Mouse (Mus musculus): Measurements from ENCODE around the gene Rpl7a. TPM values are rescaled to one million over a fixed set of nuclear protein-coding genes. Genes with fewer than 3 reads are reported as not detected.

Gene Rpl7a
- polyA plus RNA-seq (2017; shearing (Covaris generic)): 363 TPM

DNA sequence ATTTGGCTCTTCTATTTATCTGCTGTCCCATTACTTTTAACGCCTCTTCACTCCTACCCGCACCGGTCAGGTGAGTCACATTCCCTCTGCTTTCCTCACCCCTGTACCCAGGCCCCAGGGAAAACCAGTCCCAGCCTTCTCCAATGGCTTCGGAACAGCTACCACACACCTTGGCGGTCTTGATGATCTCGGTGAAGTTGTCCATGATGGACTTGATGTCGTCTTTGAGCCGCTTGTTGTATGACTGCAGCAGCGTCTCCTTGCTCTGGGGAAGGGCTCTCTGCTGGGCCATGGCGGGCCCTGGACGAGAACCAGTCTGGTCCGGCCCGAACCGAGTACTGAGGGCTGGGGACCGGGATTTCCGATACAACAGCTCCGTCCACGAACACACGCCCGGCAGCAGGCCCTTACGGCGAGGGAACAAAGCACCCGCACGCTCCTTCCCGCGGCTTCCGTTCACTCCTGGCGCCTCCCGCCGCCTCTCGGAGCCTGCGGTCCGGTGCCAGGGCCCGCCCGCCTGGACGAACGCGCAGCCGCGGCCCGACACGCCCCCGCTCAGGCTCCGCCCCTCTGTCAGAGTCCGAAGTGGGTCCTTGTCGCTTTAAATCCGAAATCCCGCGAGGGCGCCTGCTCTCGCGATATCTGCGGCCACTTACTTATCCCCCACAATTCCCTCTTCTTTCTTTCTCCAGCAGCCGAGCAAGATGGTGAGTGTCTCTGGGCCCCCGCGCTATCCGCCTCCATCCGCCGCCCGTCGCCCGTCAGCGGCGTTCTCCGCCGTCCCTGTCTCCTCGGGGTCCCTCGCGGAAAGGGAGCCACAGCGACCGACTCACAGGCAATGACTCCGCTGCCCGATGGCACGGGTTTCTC is at the start of gene Rpl7a, which contains the start of gene Med22:
TSS of gene Rpl7a (plus strand) at position 641 of the 870 bp plus-strand sequence.
TSS of gene Med22 (minus strand) at position 554 of the 870 bp plus-strand sequence.

DNA sequence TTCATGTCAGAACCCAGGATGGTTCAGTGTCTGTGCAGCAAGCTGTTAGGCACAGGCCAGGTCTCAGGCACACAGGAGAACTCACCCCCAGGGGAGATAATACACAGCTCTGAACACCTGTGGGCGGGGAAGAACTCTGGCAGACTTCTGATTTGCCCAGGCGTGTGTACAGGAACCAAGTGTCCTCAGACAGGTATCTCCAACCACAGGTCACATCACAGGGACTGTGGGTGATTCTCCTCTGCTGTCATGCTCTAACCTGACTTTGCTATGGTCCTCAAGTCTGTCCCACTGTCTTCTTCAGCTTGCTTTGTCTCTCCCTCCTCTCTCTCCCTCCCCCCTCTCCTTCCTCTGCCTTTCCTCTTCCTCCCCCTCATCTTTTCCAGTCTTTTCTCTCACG is 45.7 kb upstream of the Rpl7a start, which contains the start of gene Abo:
TSS of gene Abo (minus strand) at position 101 of the 400 bp plus-strand sequence.

GRCm38 (mm10) chr2:26902467-26903220 is 7.9 kb upstream of the Rpl7a start, which contains the start of gene Surf6:
Surf6 (minus strand) TSS chr2:26902879.

DNA sequence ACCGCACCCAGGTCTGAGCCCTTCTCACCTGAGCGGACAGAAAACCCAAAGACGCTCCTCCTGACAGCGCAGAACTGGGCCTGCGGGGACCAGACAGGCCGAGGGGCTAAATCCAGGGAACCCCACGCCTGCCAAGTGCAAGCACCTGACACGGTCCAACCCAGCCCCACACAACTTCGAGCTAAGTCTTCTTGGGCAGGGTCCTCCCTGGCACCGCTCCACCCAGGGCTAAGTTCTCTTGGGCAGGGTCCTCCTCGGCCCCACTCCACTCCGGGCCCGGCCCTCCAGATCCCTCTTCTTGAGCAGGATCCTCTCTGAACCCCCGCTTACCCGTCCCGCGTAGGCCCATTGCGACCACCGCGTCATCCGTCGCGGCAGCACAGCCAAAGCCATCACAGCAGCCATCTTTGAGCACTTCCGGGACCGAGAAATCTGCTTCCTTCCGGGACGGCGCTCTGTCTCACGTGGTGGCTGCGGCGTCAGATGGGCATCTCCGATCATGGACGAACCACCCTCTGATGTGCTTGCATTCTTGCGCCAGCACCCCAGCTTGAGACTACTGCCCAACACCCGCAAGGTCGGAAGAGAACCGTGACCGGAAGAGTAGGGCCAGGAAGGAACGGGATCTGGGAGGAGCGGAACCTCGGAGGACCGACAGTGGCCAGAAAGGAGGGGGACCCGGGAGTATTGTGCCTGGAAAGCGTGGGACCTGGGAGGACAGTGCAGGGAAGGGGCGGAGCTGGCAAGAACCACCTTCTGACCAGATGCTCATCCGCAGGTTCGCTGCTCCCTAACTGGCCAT is 5.6 kb downstream of the Rpl7a start, which contains the start of the genes Surf2 and Surf1:
TSS of gene Surf2 (plus strand) at position 441 of the 802 bp plus-strand sequence.
TSS of gene Surf1 (minus strand) at position 604 of the 802 bp plus-strand sequence.

GRCm38 (mm10) chr2:26933304-26934055 is 22.9 kb downstream of the Rpl7a start, which contains the start of the genes Surf4 and Stkld1:
Surf4 (minus strand) TSS chr2:26933928.
Stkld1 (plus strand) TSS chr2:26934047.

Other genes starting within 250 kb of the Rpl7a start
- 1.3 TPM for gene Lcn4, start 239.5 kb upstream of the Rpl7a start, polyA plus RNA-seq (2017; shearing (Covaris generic))
- not detected for gene Abo, start 45.8 kb upstream of the Rpl7a start, polyA plus RNA-seq (2017; shearing (Covaris generic))
- gene Surf6, start 7.9 kb upstream of the Rpl7a start, polyA plus RNA-seq (2017; shearing (Covaris generic)): 51.6 TPM
- 39.5 TPM for gene Med22, start 87 bp upstream of the Rpl7a start, polyA plus RNA-seq (2017; shearing (Covaris generic))
- gene Surf2, start 5.6 kb downstream of the Rpl7a start, polyA plus RNA-seq (2017; shearing (Covaris generic)): 83.9 TPM
- 120 TPM for gene Surf1, start 5.8 kb downstream of the Rpl7a start, polyA plus RNA-seq (2017; shearing (Covaris generic))
- 148 TPM for gene Surf4, start 23.2 kb downstream of the Rpl7a start, polyA plus RNA-seq (2017; shearing (Covaris generic))
- gene Stkld1, start 23.3 kb downstream of the Rpl7a start, polyA plus RNA-seq (2017; shearing (Covaris generic)): 0.25 TPM
- gene Rexo4, start 53.6 kb downstream of the Rpl7a start, polyA plus RNA-seq (2017; shearing (Covaris generic)): 79.3 TPM
- not detected for gene Adamts13, start 62.7 kb downstream of the Rpl7a start, polyA plus RNA-seq (2017; shearing (Covaris generic))
- 21.8 TPM for gene Cacfd1, start 99.2 kb downstream of the Rpl7a start, polyA plus RNA-seq (2017; shearing (Covaris generic))
- gene Slc2a6, start 117.2 kb downstream of the Rpl7a start, polyA plus RNA-seq (2017; shearing (Covaris generic)): 3.6 TPM
- not detected for gene Mymk, start 161.4 kb downstream of the Rpl7a start, polyA plus RNA-seq (2017; shearing (Covaris generic))
- gene Adamtsl2, start 168.6 kb downstream of the Rpl7a start, polyA plus RNA-seq (2017; shearing (Covaris generic)): 0.26 TPM
- not detected for gene Fam163b, start 231.7 kb downstream of the Rpl7a start, polyA plus RNA-seq (2017; shearing (Covaris generic))